Mouse (Mus musculus) liver, embryonic 16.5 days (tissue): ENCODE results near the gene Paxx. TPM values are rescaled to one million over a fixed set of nuclear protein-coding genes. Genes with fewer than 3 reads are reported as not detected.
"Not testable (repeated sequence)": the region's sequence is repeated elsewhere in the genome, so short reads cannot be mapped to it uniquely, and the experiment has no call there.

ENCODE experiments used
- ATAC-seq: fragments of 200-750 bp; cut with Nextera tagmentation; 2 replicates; pipeline ENCODE4 v1.8.0; 2017; ENCODE audit warnings: low read depth, mild to moderate bottlenecking, moderate number of reproducible peaks, moderate library complexity
- H3K27ac ChIP-seq: fragments of 300-500 bp; sonication (generic); 2 replicates; pipeline ENCODE4 v1.5.1; 2014; ENCODE audit warnings: mild to moderate bottlenecking, low read length
- H3K27me3 ChIP-seq: fragments of 300-500 bp; sonication (generic); 2 replicates; pipeline ENCODE4 v1.6.1; 2014; ENCODE audit warnings: low read depth, low read length, mixed read lengths; ENCODE audit not compliant: control insufficient read depth, insufficient read depth
- H3K36me3 ChIP-seq: fragments of 300-500 bp; sonication (generic); 2 replicates; pipeline ENCODE4 v1.6.1; 2014; ENCODE audit warnings: mild to moderate bottlenecking; ENCODE audit not compliant: control insufficient read depth, insufficient read depth
- H3K4me1 ChIP-seq: fragments of 300-500 bp; sonication (generic); 2 replicates; pipeline ENCODE4 v1.6.1; 2014; ENCODE audit warnings: low read depth, low read length, mixed read lengths; ENCODE audit not compliant: control insufficient read depth
- H3K4me2 ChIP-seq: fragments of 300-500 bp; sonication (generic); 2 replicates; pipeline ENCODE4 v1.6.1; 2014; ENCODE audit warnings: low read depth, low read length, mixed read lengths
- H3K4me3 ChIP-seq: fragments of 300-500 bp; sonication (generic); 2 replicates; pipeline ENCODE4 v1.5.1; 2014; ENCODE audit warnings: low read depth, mild to moderate bottlenecking, low read length
- H3K9ac ChIP-seq: fragments of 300-500 bp; sonication (generic); 2 replicates; pipeline ENCODE4 v1.6.1; 2014; ENCODE audit warnings: low read depth, low read length
- H3K9me3 ChIP-seq: fragments of 300-500 bp; sonication (generic); replicated peaks from 2 replicates; pipeline ENCODE4 v1.6.1; 2016; ENCODE audit warnings: low read length; ENCODE audit not compliant: control insufficient read depth
- WGBS: fragments of 180-500 bp; shearing (Covaris S2); extraction: QIAGEN DNeasy Blood & Tissue Kit; methylation state at CpG from one replicate; pipeline ENCODE4 v1.1.7; 2014; ENCODE audit not compliant: insufficient replicate concordance; 5-methylcytosine and 5-hydroxymethylcytosine counted together
- polyA plus RNA-seq: library from polyadenylated mRNA; unstranded; fragments of >200 nt; fragmentation: Nextera tagmentation; extraction: Ambion mirVana; gene quantifications from 2 replicates; pipeline ENCODE4 v1.2.1, GENCODE M21; 2015

The Paxx gene
- polyA plus RNA-seq, 1 experiment from 2014 or later = 10.1 TPM

DNA sequence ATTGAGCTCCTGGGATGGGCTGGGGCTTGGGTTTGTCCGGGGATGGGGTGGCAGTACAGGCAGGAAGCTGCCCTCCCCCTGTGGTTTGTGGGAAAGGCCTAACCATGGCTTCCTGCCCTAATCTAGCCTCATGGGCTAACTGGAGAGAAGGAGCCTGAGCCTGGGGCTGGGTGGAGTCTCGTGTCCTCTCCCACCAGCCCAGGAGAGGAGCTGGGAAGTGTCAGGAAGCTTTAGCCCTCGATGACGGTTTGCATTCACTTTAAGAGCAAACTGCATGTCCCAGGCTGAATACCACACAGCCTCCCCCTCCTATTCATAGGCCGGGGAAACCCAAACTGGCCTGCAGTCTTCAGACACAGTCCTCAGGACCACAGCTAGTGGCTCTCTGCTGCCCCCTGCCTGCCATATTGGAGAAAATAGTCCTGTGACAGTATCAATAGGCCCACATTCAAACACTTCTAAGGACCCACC, 34.1 kb downstream of the Paxx start:
- Histone ChIP-seq H3K27me3 (peaks cover 11% of the 10 kb centered on the region), H3K9ac (no peak overlapping the region), H3K27ac (no peak overlapping the region), H3K36me3 (no peaks in the 10 kb centered on the region), H3K9me3 (no peaks in the 10 kb centered on the region), H3K4me3 (no peak overlapping the region), H3K4me2 (no peak overlapping the region), H3K4me1 (peaks cover 6% of the 10 kb centered on the region)
- ATAC-seq = no peak
- WGBS = 8% methylated on average over 5 of the region's 5 CpGs

DNA sequence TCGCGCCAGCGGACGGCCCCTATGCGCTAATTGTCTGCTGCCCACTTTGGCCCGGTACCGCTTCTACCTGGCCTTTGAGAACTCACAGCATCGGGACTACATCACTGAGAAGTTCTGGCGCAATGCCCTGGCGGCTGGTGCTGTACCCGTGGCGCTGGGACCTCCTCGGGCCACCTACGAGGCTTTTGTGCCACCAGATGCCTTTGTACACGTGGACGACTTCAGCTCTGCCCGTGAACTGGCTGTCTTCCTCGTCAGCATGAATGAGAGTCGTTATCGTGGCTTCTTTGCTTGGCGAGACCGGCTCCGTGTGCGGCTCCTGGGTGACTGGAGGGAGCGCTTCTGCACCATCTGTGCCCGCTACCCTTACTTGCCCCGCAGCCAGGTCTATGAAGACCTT, 35.4 kb downstream of the Paxx start:
- no peak overlapping the region for H3K27ac ChIP-seq
- H3K9ac ChIP-seq = no peak overlapping the region
- WGBS = 58% methylated on average over 27 of the region's 27 CpGs
- peaks cover 6% of the 10 kb centered on the region for H3K4me1 ChIP-seq
- no peaks in the 10 kb centered on the region for H3K36me3 ChIP-seq
- H3K4me3 ChIP-seq = no peak overlapping the region
- H3K4me2 ChIP-seq = no peak overlapping the region
- H3K27me3 ChIP-seq = peaks cover 11% of the 10 kb centered on the region
- no peaks in the 10 kb centered on the region for H3K9me3 ChIP-seq
- ATAC-seq = no peak

DNA sequence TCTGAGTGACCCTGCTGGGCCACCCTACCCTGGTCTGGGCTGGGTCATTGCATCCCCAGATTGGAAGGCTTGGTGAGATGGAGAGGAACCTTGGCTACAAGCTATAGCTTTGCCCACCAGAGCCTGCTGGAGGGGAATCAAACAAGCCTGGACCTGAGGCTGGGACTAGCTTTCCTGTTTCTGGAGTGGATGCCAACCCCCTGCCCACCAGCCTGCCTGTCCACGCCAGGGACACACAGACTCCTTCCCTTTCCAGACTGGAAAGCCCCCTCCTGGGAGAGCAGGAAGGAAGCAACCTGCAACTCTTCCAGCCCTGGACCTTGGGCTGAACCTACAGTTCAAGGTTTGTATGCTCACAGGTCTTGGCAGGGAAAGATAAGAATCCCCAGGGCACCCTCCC, 37.3 kb downstream of the Paxx start:
- Histone ChIP-seq H3K4me3 (no peak overlapping the region), H3K4me2 (0 out of 2 replicates have a peak overlapping the region, but pooled peaks have one; percentile 9), H3K27me3 (no peaks in the 10 kb centered on the region; the same call in 1 of the 2 replicates), H3K9ac (no peak overlapping the region), H3K27ac (no peak overlapping the region), H3K9me3 (no peaks in the 10 kb centered on the region), H3K36me3 (no peaks in the 10 kb centered on the region), H3K4me1 (peaks cover 2% of the 10 kb centered on the region)
- no peak for ATAC-seq
- 18% methylated on average over 1 of the region's 1 CpGs for WGBS

DNA sequence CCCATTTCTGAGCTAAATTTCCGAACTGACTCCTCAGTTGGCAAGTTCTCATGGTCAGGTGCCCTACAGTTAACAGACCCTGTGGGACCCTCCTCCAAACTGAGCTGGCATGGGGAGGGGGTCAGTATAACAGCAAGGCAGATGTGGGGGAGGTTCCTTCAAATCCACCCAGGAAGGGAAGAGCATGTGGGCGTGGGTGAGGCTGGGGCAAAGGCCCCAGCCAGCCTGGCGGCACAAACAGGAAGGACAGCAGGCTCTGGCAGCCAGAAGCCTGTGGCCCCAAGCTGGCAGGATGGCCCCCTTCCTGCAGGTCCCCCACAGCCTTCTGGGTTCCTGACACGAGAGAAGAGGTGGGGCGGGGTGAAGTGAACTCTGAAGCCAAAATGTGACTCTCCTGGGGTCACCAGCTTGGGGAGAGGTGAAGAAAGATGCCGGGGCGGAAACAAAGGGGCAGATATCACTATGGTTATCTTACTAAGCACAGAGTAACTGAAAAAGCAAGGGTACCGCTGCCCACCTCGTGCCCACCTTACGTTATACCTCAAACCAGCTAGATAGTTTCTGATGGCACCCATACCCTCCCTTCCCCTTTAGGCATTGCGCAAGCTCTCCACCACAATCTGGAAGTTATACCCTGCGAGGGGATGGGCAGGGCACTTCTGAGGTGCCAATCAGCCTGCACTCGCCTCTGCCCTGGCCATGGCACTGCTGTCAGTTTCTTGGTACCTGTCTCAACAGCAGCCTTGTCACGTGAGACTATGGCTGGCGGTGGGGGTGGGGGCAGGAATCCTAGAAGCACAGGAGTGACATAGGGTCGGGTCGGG, 38.1 kb downstream of the Paxx start, which contains the start of gene Fut7:
TSS of gene Fut7 (plus strand) at position 681 of the 824 bp plus-strand sequence.
- H3K36me3 ChIP-seq = no peaks in the 10 kb centered on the region
- peak within 1 kb of the TSS; percentile 48; the same call in 1 of the 2 replicates for H3K27ac ChIP-seq
- 0 out of 2 replicates have a peak, but pooled peaks have one; percentile 43 for ATAC-seq
- no peaks in the 10 kb centered on the region for H3K4me1 ChIP-seq
- H3K4me3 ChIP-seq = no peak within 1 kb of the TSS
- H3K4me2 ChIP-seq = 0 out of 2 replicates have a peak within 1 kb of the TSS, but pooled peaks have one; percentile 9
- 14% methylated on average over 17 of the region's 17 CpGs for WGBS
- H3K27me3 ChIP-seq = no peaks in the 10 kb centered on the region
- no peaks in the 10 kb centered on the region for H3K9me3 ChIP-seq
- H3K9ac ChIP-seq = no peak within 1 kb of the TSS

DNA sequence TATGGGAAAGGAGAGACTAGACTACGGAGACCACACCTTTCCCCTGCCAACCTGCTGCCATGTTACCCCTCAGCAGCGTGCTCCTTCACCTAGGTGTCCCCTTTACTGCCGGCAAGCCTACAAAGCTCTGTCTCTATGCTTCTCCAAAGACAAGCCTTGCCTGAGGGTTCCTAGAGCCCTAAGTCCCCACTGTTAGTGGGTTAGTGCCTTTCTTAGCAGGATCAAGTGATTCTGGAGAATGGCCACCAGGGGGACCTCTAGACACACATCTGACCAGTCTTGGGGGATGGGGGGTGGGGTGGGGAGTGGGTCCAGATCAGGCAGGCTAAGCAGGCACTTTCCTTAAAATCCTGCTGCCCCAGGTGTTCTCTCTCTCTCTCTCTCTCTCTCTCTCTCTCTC, 39.0 kb downstream of the Paxx start:
- no peak overlapping the region for H3K9ac ChIP-seq
- WGBS = 22% methylated on average over 3 of the region's 3 CpGs
- H3K4me1 ChIP-seq = no peaks in the 10 kb centered on the region
- no peaks in the 10 kb centered on the region for H3K36me3 ChIP-seq
- H3K9me3 ChIP-seq = no peaks in the 10 kb centered on the region
- no peak overlapping the region for H3K27ac ChIP-seq
- H3K27me3 ChIP-seq = no peaks in the 10 kb centered on the region
- 0 out of 2 replicates have a peak, but pooled peaks have one; percentile 28 for ATAC-seq
- no peak overlapping the region for H3K4me3 ChIP-seq
- H3K4me2 ChIP-seq = no peak overlapping the region

- Histone ChIP-seq H3K27ac (no peak overlapping the region), H3K4me3 (no peak overlapping the region), H3K27me3 (no peaks in the 10 kb centered on the region), H3K36me3 (no peaks in the 10 kb centered on the region), H3K9me3 (no peaks in the 10 kb centered on the region), H3K4me2 (no peak overlapping the region), H3K4me1 (no peaks in the 10 kb centered on the region), H3K9ac (no peak overlapping the region)
- WGBS = 31% methylated on average over 3 of the region's 3 CpGs
- ATAC-seq = no peak
Measured at GRCm38 (mm10) chr2:25417426-25417825, 43.5 kb downstream of the Paxx start.

DNA sequence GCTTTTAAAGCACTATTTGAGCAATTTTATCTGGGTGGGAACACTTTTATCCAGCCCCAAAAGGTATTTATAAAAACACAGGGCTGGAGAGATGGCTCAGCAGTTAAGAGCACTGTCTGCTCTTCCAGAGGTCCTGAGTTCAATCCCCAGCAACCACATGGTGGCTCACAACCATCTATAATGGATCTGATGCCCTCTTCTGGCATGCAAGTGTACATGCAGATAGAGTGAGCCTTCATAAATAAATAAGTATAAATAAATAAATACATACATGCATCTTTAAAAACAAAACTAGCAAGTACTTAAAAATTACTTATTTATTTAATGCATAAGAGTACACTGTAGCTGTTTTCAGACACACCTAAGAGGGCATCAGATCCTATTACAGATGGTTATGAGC, 47.5 kb downstream of the Paxx start:
- H3K4me2 ChIP-seq, H3K4me1 ChIP-seq, H3K27me3 ChIP-seq, ATAC-seq, H3K27ac ChIP-seq, H3K9ac ChIP-seq, H3K9me3 ChIP-seq, H3K36me3 ChIP-seq, H3K4me3 ChIP-seq: not testable (repeated sequence)

- no peaks in the 10 kb centered on the region for H3K9me3 ChIP-seq
- no peak overlapping the region for H3K9ac ChIP-seq
- H3K4me1 ChIP-seq = no peaks in the 10 kb centered on the region
- H3K27ac ChIP-seq = no peak overlapping the region
- no peak for ATAC-seq
- H3K4me3 ChIP-seq = no peak overlapping the region
- peaks cover 12% of the 10 kb centered on the region for H3K27me3 ChIP-seq
- 67% methylated on average over 10 of the region's 10 CpGs for whole genome bisulfite sequencing
- no peak overlapping the region for H3K4me2 ChIP-seq
- no peaks in the 10 kb centered on the region for H3K36me3 ChIP-seq
Measured at GRCm38 (mm10) chr2:25408908-25409307, 52.0 kb downstream of the Paxx start.
